Mouse (Mus musculus) cerebellum, adult 2 months (tissue): Measurements from ENCODE around the gene Mark4.

Experiments
- CTCF ChIP-seq: fragments of 200-500 bp; IDR thresholded peaks from 2 replicates; pipeline ENCODE4 v1.5.1; 2011; ENCODE audit warnings: low read depth, mild to moderate bottlenecking, control low read depth, low read length, moderate library complexity, borderline replicate concordance; ENCODE audit not compliant: insufficient read depth
- POLR2A ChIP-seq: fragments of 200-500 bp; IDR thresholded peaks from 2 replicates; pipeline ENCODE4 v1.6.1; 2011; ENCODE audit warnings: low read length, control low read depth, borderline replicate concordance; ENCODE audit not compliant: insufficient read depth

DNA sequence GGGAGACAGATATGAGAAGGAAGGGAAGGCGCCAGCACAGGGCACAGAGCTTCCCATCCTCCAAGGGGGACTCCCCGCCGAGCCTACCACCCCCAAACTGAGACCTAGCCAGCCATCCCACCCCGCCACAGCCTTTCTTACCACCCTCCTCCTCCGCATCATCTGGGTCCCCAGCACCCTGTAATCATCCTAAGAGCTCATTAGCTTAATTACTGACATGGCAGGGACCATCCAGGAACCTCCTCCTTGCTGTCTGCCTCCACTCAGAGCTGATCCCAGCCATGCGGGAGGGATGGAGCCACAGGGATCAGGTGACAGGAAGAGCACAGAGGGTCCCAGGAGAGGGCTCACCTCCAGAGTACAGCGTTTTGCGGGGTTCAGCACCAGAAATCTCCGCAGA lies 21.6 kb downstream of the Mark4 start:
- TF ChIP-seq CTCF (no peak), POLR2A (no peak)
